Mouse (Mus musculus): ENCODE data around the gene 2810004N23Rik. TPM values are rescaled to one million over a fixed set of nuclear protein-coding genes. Genes with fewer than 3 reads are reported as not detected.

Gene 2810004N23Rik
- 25.1 and 32.5 TPM in 2 replicates for polyA plus RNA-seq (2015; fragmentation: Nextera tagmentation; extraction: Ambion mirVana)

DNA sequence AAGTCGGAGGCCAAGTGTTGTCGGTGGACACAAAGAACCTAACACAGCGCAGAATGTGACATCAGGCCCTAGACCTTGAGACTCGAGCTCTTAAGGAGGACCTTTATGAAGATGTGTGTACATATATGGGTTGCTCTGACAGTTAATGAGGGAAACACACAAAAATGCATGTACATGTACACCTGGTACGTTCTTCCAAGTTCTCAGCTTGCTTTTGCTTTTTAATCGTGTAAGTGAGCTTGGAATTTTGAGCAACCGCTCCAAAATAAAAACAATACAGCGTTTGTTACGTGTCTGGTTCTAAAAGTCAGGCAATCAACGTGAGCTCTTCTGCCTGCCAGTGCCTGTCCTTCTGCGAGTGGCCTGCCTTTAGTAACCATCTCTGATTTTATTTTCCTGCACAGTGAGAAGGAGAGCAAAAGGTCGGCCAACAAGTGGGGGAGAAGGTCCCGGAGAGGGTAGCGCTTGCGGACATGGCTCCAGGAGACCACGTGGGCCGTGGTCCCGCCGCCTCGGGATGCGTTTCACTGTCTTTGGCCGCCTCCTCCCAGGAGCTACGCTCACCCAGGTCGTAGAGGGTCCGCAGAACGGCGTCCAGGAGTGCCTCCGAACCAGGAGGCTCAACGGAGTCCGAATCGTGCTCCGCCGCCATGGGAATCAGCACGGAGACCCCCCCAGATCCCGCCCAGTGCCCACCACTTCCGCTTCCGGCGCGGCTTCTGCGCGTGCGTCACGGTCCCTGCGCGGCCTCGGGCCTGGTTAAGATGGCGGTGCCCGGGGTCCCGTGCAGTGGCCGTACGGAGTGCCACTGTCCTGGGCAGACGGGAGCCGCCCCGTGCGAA is at the start of gene 2810004N23Rik, which contains the start of gene Gnpat:
Gene 2810004N23Rik (minus strand): TSS at position 800 of the 842 bp plus-strand sequence.
Gene Gnpat (plus strand): TSS at position 713 of the 842 bp plus-strand sequence.

DNA sequence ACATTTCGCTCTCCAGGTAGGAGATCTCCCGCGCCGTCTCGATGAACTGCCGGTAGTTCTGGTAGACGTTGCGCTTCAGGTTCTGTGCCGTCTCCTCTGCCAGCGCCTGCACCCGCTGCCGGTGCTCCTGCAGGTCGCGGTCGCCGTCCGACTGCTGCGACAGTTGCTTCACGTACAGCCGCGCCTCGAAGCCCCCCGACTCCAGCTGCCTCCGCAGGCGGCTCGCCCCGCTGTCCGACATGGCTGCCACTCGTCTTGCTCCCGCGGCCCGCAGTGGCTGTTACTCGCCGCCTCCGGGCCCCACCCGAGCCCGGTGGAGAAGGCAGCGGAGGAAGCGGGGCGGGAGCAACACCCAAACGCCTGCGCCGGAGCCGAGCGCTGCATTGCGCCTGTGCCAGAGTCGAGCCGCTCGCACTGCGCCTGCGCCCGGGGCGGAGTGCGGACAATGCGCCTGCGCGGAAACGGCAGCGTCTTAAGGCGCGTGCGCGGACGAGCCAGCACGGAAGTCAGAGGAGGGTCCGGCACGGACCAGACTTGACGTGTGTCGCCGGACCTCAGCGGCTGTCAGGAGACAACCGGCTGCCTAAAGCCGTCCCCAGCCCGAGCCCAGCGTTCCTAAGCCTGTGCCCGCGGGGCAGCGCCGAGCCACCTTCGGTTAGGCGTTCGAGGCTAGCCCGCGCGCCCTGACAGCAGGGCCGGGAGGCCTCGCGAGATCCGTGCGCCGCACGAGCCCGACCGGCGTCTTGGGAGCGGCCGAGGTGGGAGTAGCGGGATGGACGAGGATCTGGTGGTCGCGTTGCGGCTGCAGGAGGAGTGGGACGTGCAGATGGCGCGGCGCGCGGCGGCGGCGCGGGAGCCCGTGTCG is 34.7 kb upstream of the 2810004N23Rik start, which contains the start of the genes Exoc8 and Sprtn:
Gene Exoc8 (minus strand): TSS at position 320 of the 865 bp plus-strand sequence.
Gene Sprtn (plus strand): TSS at position 501 of the 865 bp plus-strand sequence.

DNA sequence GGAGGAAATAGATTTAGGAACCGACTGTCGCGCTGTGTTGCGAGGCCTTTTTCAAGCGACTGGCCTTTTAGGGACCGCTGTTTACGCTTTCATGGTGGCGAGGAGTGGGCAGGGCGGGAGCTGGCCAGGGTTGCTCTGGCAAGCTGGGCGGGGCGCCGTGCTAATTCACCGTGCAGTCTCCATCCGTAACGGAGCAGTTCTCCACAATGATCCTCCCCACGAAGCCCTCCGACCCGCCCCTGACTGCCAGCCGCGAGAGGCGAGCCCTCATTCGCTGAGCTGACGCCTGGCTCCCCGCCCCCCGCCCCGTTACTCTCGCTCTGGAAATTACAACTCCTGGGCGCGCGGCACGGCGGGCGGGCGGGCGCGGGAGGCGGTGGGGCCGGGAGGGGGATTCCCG is 70.2 kb downstream of the 2810004N23Rik start, which contains the start of gene Trim67:
Gene Trim67 (plus strand): TSS at position 385 of the 400 bp plus-strand sequence.

Other genes starting within 250 kb of the 2810004N23Rik start
- 28.5 and 33.2 TPM in 2 replicates for gene 2310022B05Rik, start 199.8 kb downstream of the 2810004N23Rik start, polyA plus RNA-seq (2015; fragmentation: Nextera tagmentation; extraction: Ambion mirVana)
- gene Ttc13, start 141.1 kb downstream of the 2810004N23Rik start, polyA plus RNA-seq (2015; fragmentation: Nextera tagmentation; extraction: Ambion mirVana): 23.0 and 32.6 TPM in 2 replicates
- gene Arv1, start 141.0 kb downstream of the 2810004N23Rik start, polyA plus RNA-seq (2015; fragmentation: Nextera tagmentation; extraction: Ambion mirVana): 13.8 and 17.3 TPM in 2 replicates
- 2.3 and 10.9 TPM in 2 replicates for gene Fam89a, start 111.3 kb downstream of the 2810004N23Rik start, polyA plus RNA-seq (2015; fragmentation: Nextera tagmentation; extraction: Ambion mirVana)
- 0.79 and 3.3 TPM in 2 replicates for gene Trim67, start 70.0 kb downstream of the 2810004N23Rik start, polyA plus RNA-seq (2015; fragmentation: Nextera tagmentation; extraction: Ambion mirVana)
- 40.0 and 69.3 TPM in 2 replicates for gene Gnpat, start 87 bp downstream of the 2810004N23Rik start, polyA plus RNA-seq (2015; fragmentation: Nextera tagmentation; extraction: Ambion mirVana)
- gene Exoc8, start 34.6 kb upstream of the 2810004N23Rik start, polyA plus RNA-seq (2015; fragmentation: Nextera tagmentation; extraction: Ambion mirVana): 3.9 and 4.8 TPM in 2 replicates
- gene Sprtn, start 34.8 kb upstream of the 2810004N23Rik start, polyA plus RNA-seq (2015; fragmentation: Nextera tagmentation; extraction: Ambion mirVana): 6.5 and 8.7 TPM in 2 replicates
- gene Egln1, start 86.2 kb upstream of the 2810004N23Rik start, polyA plus RNA-seq (2015; fragmentation: Nextera tagmentation; extraction: Ambion mirVana): 6.5 and 7.8 TPM in 2 replicates
- 68.4 and 97.8 TPM in 2 replicates for gene Tsnax, start 149.9 kb upstream of the 2810004N23Rik start, polyA plus RNA-seq (2015; fragmentation: Nextera tagmentation; extraction: Ambion mirVana)
- gene Disc1, start 191.1 kb upstream of the 2810004N23Rik start, polyA plus RNA-seq (2015; fragmentation: Nextera tagmentation; extraction: Ambion mirVana): 0.46 and 1.2 TPM in 2 replicates